Mouse (Mus musculus) liver, postnatal 0 days (tissue): ENCODE data around the gene Mov10l1. TPM values are rescaled to one million over a fixed set of nuclear protein-coding genes. Genes with fewer than 3 reads are reported as not detected.

Source experiments
- ATAC-seq: fragments of 200-750 bp; cut with Nextera tagmentation; 2 replicates; pipeline ENCODE4 v1.8.0; 2017; ENCODE audit warnings: mild to moderate bottlenecking, moderate library complexity
- DNase-seq: peaks from one replicate; pipeline ENCODE4 v3.0.0-alpha.2; 2016
- H3K27ac ChIP-seq: fragments of 300-500 bp; sonication (generic); 2 replicates; pipeline ENCODE4 v1.5.1; 2014; ENCODE audit warnings: antibody characterized with exemption, moderate library complexity, mild to moderate bottlenecking, low read depth
- H3K27me3 ChIP-seq: fragments of 300-500 bp; sonication (generic); 2 replicates; pipeline ENCODE4 v1.6.1; 2014; ENCODE audit warnings: low read length, control low read depth, mixed read lengths; ENCODE audit not compliant: insufficient read depth
- H3K36me3 ChIP-seq: fragments of 300-500 bp; sonication (generic); replicated peaks from 2 replicates; pipeline ENCODE4 v1.6.1; 2014; ENCODE audit warnings: mild to moderate bottlenecking, control low read depth, low read length, moderate library complexity, mixed read lengths; ENCODE audit not compliant: insufficient read depth
- H3K4me1 ChIP-seq: fragments of 300-500 bp; sonication (generic); 2 replicates; pipeline ENCODE4 v1.6.1; 2014; ENCODE audit warnings: antibody characterized with exemption, mild to moderate bottlenecking, control low read depth; ENCODE audit not compliant: insufficient read depth
- H3K4me2 ChIP-seq: fragments of 300-500 bp; sonication (generic); 2 replicates; pipeline ENCODE4 v1.6.1; 2014; ENCODE audit warnings: low read depth, mild to moderate bottlenecking, low read length, moderate library complexity, mixed read lengths
- H3K4me3 ChIP-seq: fragments of 300-500 bp; sonication (generic); 2 replicates; pipeline ENCODE4 v1.5.1; 2014; ENCODE audit warnings: low read depth, low read length
- H3K9ac ChIP-seq: fragments of 300-500 bp; sonication (generic); replicated peaks from 2 replicates; pipeline ENCODE4 v1.6.1; 2014; ENCODE audit warnings: mild to moderate bottlenecking, moderate library complexity
- H3K9me3 ChIP-seq: fragments of 300-500 bp; sonication (generic); 2 replicates; pipeline ENCODE4 v1.6.1; 2016; ENCODE audit warnings: mild to moderate bottlenecking, control low read depth, low read length, mixed read lengths
- CTCF ChIP-seq: sonication (generic); IDR thresholded peaks from 2 replicates; pipeline ENCODE4 v1.5.1; 2016; ENCODE audit warnings: antibody characterized with exemption, low read depth
- EP300 ChIP-seq: IDR thresholded peaks from 2 replicates; pipeline ENCODE4 v1.6.1; 2016; ENCODE audit warnings: antibody characterized with exemption, low read depth, mild to moderate bottlenecking
- WGBS: fragments of 180-500 bp; shearing (Covaris S2); extraction: QIAGEN DNeasy Blood & Tissue Kit; methylation state at CpG from one replicate; pipeline ENCODE4 v1.1.7; 2014; ENCODE audit not compliant: insufficient replicate concordance; 5-methylcytosine and 5-hydroxymethylcytosine counted together
- polyA plus RNA-seq: library from polyadenylated mRNA; unstranded; fragments of >200 nt; fragmentation: Nextera tagmentation; extraction: Ambion mirVana; gene quantifications from 2 replicates; pipeline ENCODE4 v1.2.1, GENCODE M21; 2015

The Mov10l1 gene
- polyA plus RNA-seq, 1 experiment from 2014 or later: not detected

DNA sequence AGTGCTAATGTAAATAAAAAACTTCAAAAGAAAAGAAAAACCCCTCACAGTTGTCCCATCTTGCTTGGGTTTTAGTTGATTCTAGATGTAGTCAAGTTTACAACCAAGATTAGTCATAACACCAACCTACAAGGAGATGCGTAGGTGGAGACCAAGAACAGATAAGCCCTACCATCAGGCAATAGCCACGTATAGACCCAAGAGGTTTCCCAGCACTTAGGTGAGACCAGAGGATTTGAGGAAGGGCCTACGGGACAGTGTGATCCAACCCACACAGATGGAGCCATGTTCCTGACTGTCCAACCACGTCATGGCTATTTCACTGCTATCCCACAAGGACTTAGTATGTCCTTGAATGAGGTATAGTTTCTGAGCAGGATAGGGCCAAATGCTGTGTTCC, 10.4 kb upstream of the Mov10l1 start:
- H3K4me1 ChIP-seq: no peaks in the 10 kb centered on the region
- WGBS: 70% methylated on average over 4 of the region's 4 CpGs
- H3K36me3 ChIP-seq: no peaks in the 10 kb centered on the region
- no peak overlapping the region for H3K4me3 ChIP-seq
- TF ChIP-seq CTCF: no peak
- no peak for TF ChIP-seq EP300
- DNase-seq: no peak
- no peak overlapping the region for H3K27ac ChIP-seq
- no peak overlapping the region for H3K9ac ChIP-seq
- no peak overlapping the region for H3K4me2 ChIP-seq
- no peaks in the 10 kb centered on the region for H3K9me3 ChIP-seq
- no peak for ATAC-seq
- H3K27me3 ChIP-seq: no peaks in the 10 kb centered on the region

DNA sequence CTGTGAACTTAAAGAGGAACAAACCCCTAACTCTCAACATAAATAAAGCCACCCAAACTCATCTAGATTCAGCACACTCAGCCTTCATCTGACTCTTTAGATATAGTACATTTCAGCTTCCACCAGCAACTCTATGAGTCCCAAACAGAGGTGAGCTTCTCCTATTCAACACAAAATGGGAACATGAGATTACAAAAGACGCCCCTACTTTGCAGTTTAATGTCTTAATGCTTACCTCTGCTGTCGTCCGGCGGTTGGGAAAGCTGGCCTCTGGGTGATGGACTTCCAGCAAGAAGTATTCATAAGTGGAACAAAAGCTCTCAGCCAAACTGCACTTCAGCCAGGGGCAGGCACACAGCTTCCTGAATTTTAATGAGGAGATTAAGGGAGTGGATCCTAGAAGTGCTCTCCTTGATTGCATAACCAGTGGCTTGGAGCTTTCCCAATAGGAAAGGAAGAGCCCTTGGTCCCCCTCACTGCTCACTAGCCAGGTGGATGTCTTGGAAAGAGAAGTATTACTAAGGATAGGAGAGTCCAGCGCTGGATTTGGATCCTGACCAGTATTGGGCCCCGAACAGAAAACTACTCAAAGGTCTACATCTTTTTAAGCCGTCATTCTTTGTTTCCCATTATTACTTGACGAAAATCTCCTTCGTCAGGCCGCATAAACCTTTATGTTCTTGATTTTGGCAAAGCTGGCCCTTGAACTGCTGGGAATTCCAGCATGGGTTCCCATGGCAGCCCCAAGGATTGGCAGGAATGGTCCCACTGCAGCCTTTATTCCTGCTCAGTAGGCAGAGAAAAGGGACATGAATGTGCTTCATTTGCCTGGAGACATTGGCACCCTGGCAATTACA, 4.2 kb upstream of the Mov10l1 start, which contains the start of gene Mlc1:
Mlc1 (minus strand) TSS at position 727 of the 857 bp plus-strand sequence.
- Histone ChIP-seq H3K4me2 (no peak within 1 kb of the TSS), H3K9ac (no peak within 1 kb of the TSS), H3K9me3 (no peaks in the 10 kb centered on the region), H3K4me3 (no peak within 1 kb of the TSS), H3K27ac (no peak within 1 kb of the TSS), H3K27me3 (no peaks in the 10 kb centered on the region), H3K4me1 (no peaks in the 10 kb centered on the region), H3K36me3 (no peaks in the 10 kb centered on the region)
- no peak for TF ChIP-seq EP300
- no peak for TF ChIP-seq CTCF
- DNase-seq (no peak), ATAC-seq (no peak)
- 75% methylated on average over 10 of the region's 10 CpGs for WGBS

DNA sequence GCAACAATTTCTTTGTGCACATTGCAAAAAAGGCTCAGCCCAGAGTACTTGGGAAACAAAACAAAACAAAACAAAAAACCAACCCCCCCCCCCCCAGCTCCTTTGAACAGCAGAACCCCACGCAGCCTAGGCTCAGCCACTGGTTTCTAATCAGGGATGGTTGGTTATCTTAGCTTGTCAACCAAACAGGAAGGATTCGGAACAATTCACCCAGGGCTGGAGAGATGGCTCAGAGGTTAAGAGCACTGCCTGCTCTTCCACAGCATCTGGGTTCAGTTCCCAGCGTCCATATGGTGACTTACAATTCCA, 3.6 kb upstream of the Mov10l1 start:
- ATAC-seq (no peak), DNase-seq (no peak)
- H3K36me3 ChIP-seq: no peaks in the 10 kb centered on the region
- WGBS: 54% methylated on average over 3 of the region's 3 CpGs
- no peak overlapping the region for H3K27ac ChIP-seq
- H3K4me2 ChIP-seq: no peak overlapping the region
- no peak overlapping the region for H3K9ac ChIP-seq
- H3K9me3 ChIP-seq: no peaks in the 10 kb centered on the region
- H3K4me3 ChIP-seq: no peak overlapping the region
- H3K4me1 ChIP-seq: no peaks in the 10 kb centered on the region
- H3K27me3 ChIP-seq: no peaks in the 10 kb centered on the region
- no peak for TF ChIP-seq EP300
- TF ChIP-seq CTCF: no peak

DNA sequence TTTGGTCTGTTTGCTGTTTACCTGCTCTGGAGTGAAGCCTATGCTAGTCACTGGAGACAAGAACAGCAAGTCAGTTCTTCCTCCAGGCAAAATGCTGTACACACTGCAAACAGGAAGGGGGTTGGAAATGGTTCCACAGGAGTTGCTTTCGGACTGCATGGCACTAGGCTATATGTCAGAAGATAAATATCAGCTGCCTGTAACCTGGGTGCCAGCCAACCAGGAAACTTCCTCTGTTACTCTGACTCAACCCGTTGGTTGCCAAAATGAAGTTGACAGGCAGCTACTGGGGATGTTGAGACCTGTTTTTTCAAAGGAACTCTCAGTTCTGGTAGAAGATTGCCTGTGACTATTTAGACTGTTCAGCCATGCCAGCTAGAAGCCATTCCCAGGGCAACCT, 6.5 kb downstream of the Mov10l1 start:
- H3K9ac ChIP-seq: no peak overlapping the region
- H3K36me3 ChIP-seq: no peaks in the 10 kb centered on the region
- H3K9me3 ChIP-seq: no peaks in the 10 kb centered on the region
- H3K4me2 ChIP-seq: no peak overlapping the region
- WGBS: 32% methylated on average over 2 of the region's 2 CpGs
- TF ChIP-seq EP300: no peak
- TF ChIP-seq CTCF: no peak
- no peaks in the 10 kb centered on the region for H3K4me1 ChIP-seq
- H3K4me3 ChIP-seq: no peak overlapping the region
- DNase-seq: no peak
- H3K27me3 ChIP-seq: no peaks in the 10 kb centered on the region
- no peak overlapping the region for H3K27ac ChIP-seq
- no peak for ATAC-seq

DNA sequence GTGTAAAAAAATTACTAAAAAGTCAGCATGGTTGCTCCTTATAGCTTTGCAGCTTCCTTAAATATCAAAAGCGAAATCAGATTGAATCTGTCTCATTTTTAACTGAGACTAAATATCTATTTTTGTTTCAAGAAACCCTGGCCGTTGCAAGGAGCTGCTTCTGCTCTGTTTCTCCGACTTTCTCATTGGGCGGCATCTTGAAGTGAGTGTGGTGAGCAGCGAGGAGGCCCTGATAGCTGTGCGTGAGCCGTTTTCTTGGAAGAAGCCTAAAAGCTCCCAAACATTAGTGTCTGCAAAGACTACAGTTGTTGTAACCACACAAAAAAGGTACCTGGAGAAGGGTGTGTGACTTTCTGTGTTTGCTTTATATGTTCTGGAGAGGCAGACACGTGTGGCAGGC, 15.9 kb downstream of the Mov10l1 start:
- Histone ChIP-seq H3K27ac (no peak overlapping the region), H3K4me3 (no peak overlapping the region), H3K9me3 (no peaks in the 10 kb centered on the region), H3K4me1 (no peaks in the 10 kb centered on the region), H3K4me2 (no peak overlapping the region), H3K27me3 (0 out of 2 replicates have a peak, but pooled peaks cover 4% of the 10 kb centered on the region), H3K36me3 (no peaks in the 10 kb centered on the region), H3K9ac (no peak overlapping the region)
- WGBS: 72% methylated on average over 8 of the region's 8 CpGs
- DNase-seq: no peak
- TF ChIP-seq CTCF (no peak), EP300 (no peak)
- ATAC-seq: no peak

DNA sequence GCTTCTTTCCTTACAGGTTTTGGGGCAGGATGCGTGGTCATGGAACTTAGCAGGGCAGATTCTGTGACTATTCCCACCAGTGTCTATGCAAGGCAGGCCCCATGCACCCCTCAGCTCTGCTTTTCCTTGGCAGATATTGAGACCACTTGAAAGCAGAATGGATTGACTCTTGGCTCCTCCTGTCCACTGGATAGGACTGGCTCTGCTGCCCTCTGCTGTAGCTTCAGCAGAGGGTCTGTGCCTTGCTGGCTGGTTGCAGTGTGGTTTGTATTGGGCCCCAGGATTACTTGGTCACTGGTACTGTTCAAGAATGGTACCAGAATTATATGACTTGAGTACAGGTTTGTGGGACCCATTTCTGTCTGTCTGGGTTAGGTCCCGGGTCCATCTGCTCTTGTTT, 16.4 kb downstream of the Mov10l1 start:
- DNase-seq (no peak), ATAC-seq (no peak)
- H3K4me1 ChIP-seq: no peaks in the 10 kb centered on the region
- H3K27me3 ChIP-seq: 0 out of 2 replicates have a peak, but pooled peaks cover 4% of the 10 kb centered on the region
- no peak overlapping the region for H3K9ac ChIP-seq
- no peak overlapping the region for H3K4me2 ChIP-seq
- 60% methylated on average over 2 of the region's 2 CpGs for WGBS
- H3K9me3 ChIP-seq: no peaks in the 10 kb centered on the region
- no peak overlapping the region for H3K27ac ChIP-seq
- no peaks in the 10 kb centered on the region for H3K36me3 ChIP-seq
- peak; percentile 48 for TF ChIP-seq CTCF
- no peak for TF ChIP-seq EP300
- H3K4me3 ChIP-seq: no peak overlapping the region
